Mouse (Mus musculus) limb, embryonic 12.5 days (tissue): ENCODE data around the gene Hap1. TPM values are rescaled to one million over a fixed set of nuclear protein-coding genes. Genes with fewer than 3 reads are reported as not detected.

Experiments used
- ATAC-seq: fragments of 200-750 bp; cut with Nextera tagmentation; 2 replicates; pipeline ENCODE4 v1.8.0; 2017; ENCODE audit warnings: low read depth, moderate TSS enrichment; ENCODE audit not compliant: insufficient number of reproducible peaks, insufficient read depth, low FRiP score, low TSS enrichment
- H3K27ac ChIP-seq: fragments of 300-500 bp; sonication (generic); 2 replicates; pipeline ENCODE4 v1.5.1; 2016; ENCODE audit warnings: mild to moderate bottlenecking, moderate library complexity
- H3K27me3 ChIP-seq: fragments of 300-500 bp; sonication (generic); 2 replicates; pipeline ENCODE4 v1.6.1; 2016; ENCODE audit warnings: mild to moderate bottlenecking, moderate library complexity
- H3K36me3 ChIP-seq: fragments of 300-500 bp; sonication (generic); 2 replicates; pipeline ENCODE4 v1.6.1; 2016; ENCODE audit warnings: mild to moderate bottlenecking, moderate library complexity
- H3K4me1 ChIP-seq: fragments of 300-500 bp; sonication (generic); replicated peaks from 2 replicates; pipeline ENCODE4 v1.6.1; 2016
- H3K4me2 ChIP-seq: fragments of 300-500 bp; sonication (generic); 2 replicates; pipeline ENCODE4 v1.6.1; 2016; ENCODE audit warnings: mild to moderate bottlenecking, moderate library complexity
- H3K4me3 ChIP-seq: fragments of 300-500 bp; sonication (generic); replicated peaks from 2 replicates; pipeline ENCODE4 v1.5.1; 2016; ENCODE audit warnings: mild to moderate bottlenecking
- H3K9ac ChIP-seq: fragments of 300-500 bp; sonication (generic); replicated peaks from 2 replicates; pipeline ENCODE4 v1.6.1; 2016; ENCODE audit warnings: mild to moderate bottlenecking, moderate library complexity
- H3K9me3 ChIP-seq: fragments of 300-500 bp; sonication (generic); 2 replicates; pipeline ENCODE4 v1.6.1; 2016; ENCODE audit warnings: mild to moderate bottlenecking, moderate library complexity
- WGBS: fragments of 180-500 bp; shearing (Covaris S2); methylation state at CpG from one replicate; pipeline ENCODE4 v1.1.7; 2016; 5-methylcytosine and 5-hydroxymethylcytosine counted together
- polyA plus RNA-seq: library from polyadenylated mRNA; unstranded; fragments of >200 nt; fragmentation: Nextera tagmentation; extraction: Ambion mirVana; gene quantifications from 2 replicates; pipeline ENCODE4 v1.2.1, GENCODE M21; 2016

The Hap1 gene
- polyA plus RNA-seq, 1 experiment from 2014 or later = 1.5 TPM

- Histone ChIP-seq H3K4me3 (no peak overlapping the region), H3K27me3 (no peaks in the 10 kb centered on the region), H3K4me1 (peaks cover 29% of the 10 kb centered on the region), H3K36me3 (peaks cover 27% of the 10 kb centered on the region), H3K9ac (peak overlapping the region; percentile 23; the same call in 1 of the 2 replicates), H3K27ac (peak overlapping the region; percentile 69; the same call in 1 of the 2 replicates), H3K4me2 (peak overlapping the region; percentile 11), H3K9me3 (no peaks in the 10 kb centered on the region)
- no peak for ATAC-seq
- 39% methylated on average over 14 of the region's 14 CpGs for WGBS
Observed at GRCm38 (mm10) chr11:100387589-100388375, 31.9 kb upstream of the Hap1 start.

- Histone ChIP-seq H3K27me3 (no peaks in the 10 kb centered on the region), H3K4me3 (no peak overlapping the region), H3K4me2 (no peak overlapping the region), H3K36me3 (peaks cover 34% of the 10 kb centered on the region), H3K9ac (no peak overlapping the region), H3K9me3 (no peaks in the 10 kb centered on the region), H3K4me1 (peaks cover 29% of the 10 kb centered on the region), H3K27ac (no peak overlapping the region)
- no peak for ATAC-seq
- WGBS = 83% methylated on average over 6 of the region's 6 CpGs
Observed at GRCm38 (mm10) chr11:100387111-100387510, 31.2 kb upstream of the Hap1 start.

- H3K4me3 ChIP-seq = no peak overlapping the region
- H3K9ac ChIP-seq = no peak overlapping the region
- no peaks in the 10 kb centered on the region for H3K27me3 ChIP-seq
- 46% methylated on average over 5 of the region's 5 CpGs for WGBS
- H3K9me3 ChIP-seq = no peaks in the 10 kb centered on the region
- ATAC-seq = no peak
- H3K4me2 ChIP-seq = no peak overlapping the region
- 0 out of 2 replicates have a peak overlapping the region, but pooled peaks have one; percentile 45 for H3K27ac ChIP-seq
- H3K4me1 ChIP-seq = peaks cover 29% of the 10 kb centered on the region
- peaks cover 39% of the 10 kb centered on the region for H3K36me3 ChIP-seq
Observed at GRCm38 (mm10) chr11:100386586-100386985, 30.7 kb upstream of the Hap1 start.

- Histone ChIP-seq H3K4me3 (no peak overlapping the region), H3K36me3 (peaks cover 53% of the 10 kb centered on the region), H3K4me2 (no peak overlapping the region), H3K4me1 (peaks cover 25% of the 10 kb centered on the region), H3K9ac (no peak overlapping the region), H3K27me3 (no peaks in the 10 kb centered on the region), H3K27ac (no peak overlapping the region), H3K9me3 (no peaks in the 10 kb centered on the region)
- 89% methylated on average over 3 of the region's 3 CpGs for WGBS
- ATAC-seq = no peak
Observed at GRCm38 (mm10) chr11:100385016-100385415, 29.1 kb upstream of the Hap1 start.

GRCm38 (mm10) chr11:100382682-100383081 lies 26.8 kb upstream of the Hap1 start:
- H3K4me3 ChIP-seq = no peak overlapping the region
- no peak overlapping the region for H3K9ac ChIP-seq
- peaks cover 74% of the 10 kb centered on the region for H3K36me3 ChIP-seq
- H3K27ac ChIP-seq = no peak overlapping the region
- 85% methylated on average over 6 of the region's 6 CpGs for WGBS
- H3K9me3 ChIP-seq = no peaks in the 10 kb centered on the region
- H3K4me2 ChIP-seq = no peak overlapping the region
- H3K4me1 ChIP-seq = peaks cover 14% of the 10 kb centered on the region
- H3K27me3 ChIP-seq = no peaks in the 10 kb centered on the region
- no peak for ATAC-seq

- no peaks in the 10 kb centered on the region for H3K4me1 ChIP-seq
- H3K27ac ChIP-seq = no peak overlapping the region
- H3K9ac ChIP-seq = no peak overlapping the region
- ATAC-seq = no peak
- no peaks in the 10 kb centered on the region for H3K27me3 ChIP-seq
- no peak overlapping the region for H3K4me3 ChIP-seq
- no peak overlapping the region for H3K4me2 ChIP-seq
- WGBS = 89% methylated on average over 4 of the region's 4 CpGs
- H3K36me3 ChIP-seq = peaks cover 84% of the 10 kb centered on the region
- no peaks in the 10 kb centered on the region for H3K9me3 ChIP-seq
Observed at GRCm38 (mm10) chr11:100379311-100379710, 23.4 kb upstream of the Hap1 start.

- ATAC-seq = no peak
- H3K9me3 ChIP-seq = no peaks in the 10 kb centered on the region
- peaks cover 89% of the 10 kb centered on the region for H3K36me3 ChIP-seq
- H3K4me3 ChIP-seq = no peak overlapping the region
- no peak overlapping the region for H3K9ac ChIP-seq
- H3K4me2 ChIP-seq = no peak overlapping the region
- 83% methylated on average over 5 of the region's 5 CpGs for WGBS
- H3K27me3 ChIP-seq = no peaks in the 10 kb centered on the region
- H3K27ac ChIP-seq = no peak overlapping the region
- no peaks in the 10 kb centered on the region for H3K4me1 ChIP-seq
Observed at GRCm38 (mm10) chr11:100378446-100378845, 22.5 kb upstream of the Hap1 start.

- no peak overlapping the region for H3K9ac ChIP-seq
- no peaks in the 10 kb centered on the region for H3K27me3 ChIP-seq
- H3K4me2 ChIP-seq = no peak overlapping the region
- 93% methylated on average over 14 of the region's 14 CpGs for WGBS
- H3K4me1 ChIP-seq = no peaks in the 10 kb centered on the region
- H3K4me3 ChIP-seq = no peak overlapping the region
- no peaks in the 10 kb centered on the region for H3K9me3 ChIP-seq
- no peak for ATAC-seq
- no peak overlapping the region for H3K27ac ChIP-seq
- peaks cover 89% of the 10 kb centered on the region for H3K36me3 ChIP-seq
Observed at GRCm38 (mm10) chr11:100377989-100378388, 22.1 kb upstream of the Hap1 start.

- no peaks in the 10 kb centered on the region for H3K27me3 ChIP-seq
- H3K36me3 ChIP-seq = peaks cover 88% of the 10 kb centered on the region
- no peak for ATAC-seq
- H3K4me3 ChIP-seq = no peak overlapping the region
- H3K4me1 ChIP-seq = 0 out of 2 replicates have a peak, but pooled peaks cover 6% of the 10 kb centered on the region
- no peak overlapping the region for H3K27ac ChIP-seq
- H3K4me2 ChIP-seq = no peak overlapping the region
- WGBS = 90% methylated on average over 21 of the region's 21 CpGs
- H3K9ac ChIP-seq = no peak overlapping the region
- no peaks in the 10 kb centered on the region for H3K9me3 ChIP-seq
Observed at GRCm38 (mm10) chr11:100376746-100377389, 20.9 kb upstream of the Hap1 start.

GRCm38 (mm10) chr11:100376005-100376404 lies 20.1 kb upstream of the Hap1 start:
- Histone ChIP-seq H3K4me1 (0 out of 2 replicates have a peak, but pooled peaks cover 7% of the 10 kb centered on the region), H3K4me2 (no peak overlapping the region), H3K4me3 (no peak overlapping the region), H3K27me3 (no peaks in the 10 kb centered on the region), H3K27ac (0 out of 2 replicates have a peak overlapping the region, but pooled peaks have one; percentile 25), H3K9ac (no peak overlapping the region), H3K36me3 (peaks cover 83% of the 10 kb centered on the region), H3K9me3 (no peaks in the 10 kb centered on the region)
- 82% methylated on average over 4 of the region's 4 CpGs for WGBS
- no peak for ATAC-seq

GRCm38 (mm10) chr11:100375127-100375526 lies 19.2 kb upstream of the Hap1 start:
- H3K4me2 ChIP-seq = no peak overlapping the region
- no peak overlapping the region for H3K4me3 ChIP-seq
- no peaks in the 10 kb centered on the region for H3K9me3 ChIP-seq
- H3K4me1 ChIP-seq = 0 out of 2 replicates have a peak, but pooled peaks cover 7% of the 10 kb centered on the region
- ATAC-seq = no peak
- no peak overlapping the region for H3K9ac ChIP-seq
- WGBS = 86% methylated on average over 9 of the region's 9 CpGs
- H3K36me3 ChIP-seq = peaks cover 83% of the 10 kb centered on the region
- no peaks in the 10 kb centered on the region for H3K27me3 ChIP-seq
- no peak overlapping the region for H3K27ac ChIP-seq
